Mouse (Mus musculus): Measurements from ENCODE around the gene Ncoa6.
A peak's percentile ranks its signal among the peaks of the same experiment; 100 is the strongest.

Ncoa6 gene

DNA sequence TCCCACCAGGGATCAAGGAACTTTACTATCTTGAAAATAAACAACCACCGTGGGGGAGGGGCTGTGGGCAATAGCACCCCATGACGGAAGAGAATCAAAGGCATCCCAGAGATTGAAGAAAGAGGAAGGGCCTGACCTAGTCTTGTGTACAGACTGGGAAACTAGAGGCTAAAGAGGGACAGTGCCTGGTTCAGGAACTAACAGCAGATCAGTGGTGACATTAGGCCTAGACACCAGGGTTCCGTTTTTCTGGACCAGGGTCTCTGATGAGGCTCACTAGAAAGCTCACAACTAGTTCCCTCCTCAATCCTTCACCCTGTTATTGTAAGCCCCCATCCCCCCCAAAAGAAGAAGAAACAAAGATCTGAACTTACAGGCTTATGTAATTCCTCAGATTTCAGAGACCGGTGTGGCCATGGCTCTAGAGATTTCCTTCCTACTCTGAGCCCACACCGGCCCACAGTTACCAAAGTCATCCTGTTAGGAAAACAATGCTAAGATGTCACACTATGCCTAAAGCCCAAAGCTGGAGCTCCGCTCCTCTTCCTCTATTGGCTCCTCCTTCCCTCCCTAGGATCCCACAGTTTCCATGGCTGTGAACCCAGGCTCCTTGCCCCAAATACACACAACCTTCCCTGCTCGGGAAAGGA lies 105.9 kb downstream of the Ncoa6 start:
- no peak for DNase-seq

DNA sequence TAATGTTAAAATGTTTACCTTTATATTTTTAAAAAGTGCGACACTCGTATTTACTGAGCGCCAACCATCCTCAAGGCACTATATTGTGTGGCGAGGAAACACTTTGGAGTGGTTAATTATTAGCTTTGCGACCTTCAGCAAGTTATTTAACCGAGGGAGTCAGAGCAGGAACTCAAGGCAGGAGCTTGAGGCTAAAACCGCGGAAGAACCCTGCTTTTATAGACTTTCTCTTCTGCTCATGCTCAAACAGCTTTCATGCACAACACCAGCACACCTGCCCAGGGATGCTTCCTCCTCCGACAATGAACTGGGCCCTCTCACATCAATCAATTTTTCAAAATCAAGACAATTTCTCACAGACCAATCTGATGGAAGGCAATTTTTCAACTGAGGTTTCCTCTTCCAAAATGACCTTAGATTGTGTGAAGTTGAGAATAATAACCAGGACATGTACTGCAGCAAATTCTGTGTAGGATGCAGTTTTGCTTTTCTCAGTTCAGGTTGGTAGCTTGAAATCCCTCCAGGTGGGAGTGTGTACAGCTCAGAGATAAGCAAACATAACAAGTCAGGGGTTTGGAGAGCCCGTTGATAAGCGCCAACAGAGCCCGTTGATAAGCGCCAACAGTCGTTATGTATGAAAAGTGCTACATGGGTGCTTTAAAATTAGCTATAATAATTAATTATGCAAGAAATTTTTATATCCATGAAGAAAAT lies 115.9 kb downstream of the Ncoa6 start:
- DNase-seq, result no peak

DNA sequence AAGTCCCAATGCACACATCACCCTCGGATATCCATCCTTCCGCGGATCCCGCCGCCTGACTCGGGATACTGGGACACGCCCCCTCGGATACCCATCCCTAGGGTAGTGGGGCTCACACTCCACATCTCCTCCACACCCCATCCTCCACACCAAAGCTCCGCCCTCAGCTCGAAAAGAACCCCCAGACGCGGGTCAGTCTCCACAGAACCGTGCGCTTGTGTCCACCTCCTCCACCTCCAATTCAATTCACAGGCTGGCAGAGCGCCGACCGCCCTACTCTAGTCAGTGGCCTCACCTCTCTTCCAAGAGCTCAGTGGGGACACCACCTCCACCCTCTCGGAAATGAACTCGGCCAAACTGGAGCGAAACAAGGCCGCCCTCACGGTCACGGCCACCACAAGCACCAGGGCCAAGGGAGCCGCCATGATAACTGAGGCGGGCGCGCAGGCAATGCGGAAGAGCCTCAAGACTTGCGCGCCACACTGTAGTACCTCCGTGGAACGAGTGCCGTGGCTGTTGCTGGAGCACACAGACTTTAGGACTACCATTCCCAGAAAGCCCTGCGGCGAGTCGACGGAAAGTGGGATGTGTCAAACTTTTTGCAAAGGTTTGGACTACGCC lies 116.6 kb downstream of the Ncoa6 start, which contains the start of gene Pigu:
Gene Pigu (minus strand): TSS at position 460 of the 621 bp plus-strand sequence.
- peak; percentile 89 for DNase-seq

DNA sequence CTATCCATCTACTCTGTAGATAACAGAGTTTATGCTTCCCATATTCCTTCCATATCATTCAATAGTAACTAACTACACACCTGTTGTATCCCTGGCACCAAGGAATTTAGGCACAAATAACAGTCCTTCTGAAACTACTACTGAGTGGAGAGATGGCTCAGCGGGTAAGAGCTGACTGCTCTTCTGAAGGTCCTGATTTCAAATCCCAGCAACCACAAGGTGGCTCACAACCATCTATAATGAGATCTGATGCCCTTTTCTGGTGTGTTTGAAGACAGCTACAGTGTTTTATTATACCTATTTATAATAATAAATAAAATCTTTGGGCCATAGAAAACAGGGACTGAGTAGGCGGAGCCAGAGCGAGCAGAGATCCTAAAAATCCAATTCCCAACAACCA lies 119.3 kb downstream of the Ncoa6 start:
- DNase-seq, result no peak

DNA sequence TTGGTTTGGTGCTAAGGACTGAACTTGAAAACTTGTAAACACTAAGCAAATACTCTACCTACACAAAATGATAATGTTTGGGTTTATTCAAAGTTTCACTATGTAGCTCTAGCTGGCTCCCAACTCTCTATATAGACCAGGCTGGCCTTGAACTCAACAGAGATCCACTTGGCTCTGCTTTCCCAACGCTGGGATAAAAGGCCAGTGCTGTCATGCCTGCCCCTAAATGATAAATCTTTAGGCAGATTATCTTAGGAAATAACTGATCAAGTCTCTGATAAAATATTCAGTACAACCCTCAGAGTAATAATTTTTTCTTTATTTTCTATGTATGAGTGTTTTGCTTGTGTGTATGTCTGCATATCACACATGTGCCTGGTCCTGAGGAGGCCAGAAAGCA lies 127.0 kb downstream of the Ncoa6 start:
- no peak for DNase-seq
